Mouse (Mus musculus): ENCODE measurements around the gene Ogg1. TPM values are rescaled to one million over a fixed set of nuclear protein-coding genes. Genes with fewer than 3 reads are reported as not detected.
A peak's percentile ranks its signal among the peaks of the same experiment; 100 is the strongest.

Gene Ogg1
- polyA plus RNA-seq, 1 experiment from 2014 or later: 9.9 TPM

DNA sequence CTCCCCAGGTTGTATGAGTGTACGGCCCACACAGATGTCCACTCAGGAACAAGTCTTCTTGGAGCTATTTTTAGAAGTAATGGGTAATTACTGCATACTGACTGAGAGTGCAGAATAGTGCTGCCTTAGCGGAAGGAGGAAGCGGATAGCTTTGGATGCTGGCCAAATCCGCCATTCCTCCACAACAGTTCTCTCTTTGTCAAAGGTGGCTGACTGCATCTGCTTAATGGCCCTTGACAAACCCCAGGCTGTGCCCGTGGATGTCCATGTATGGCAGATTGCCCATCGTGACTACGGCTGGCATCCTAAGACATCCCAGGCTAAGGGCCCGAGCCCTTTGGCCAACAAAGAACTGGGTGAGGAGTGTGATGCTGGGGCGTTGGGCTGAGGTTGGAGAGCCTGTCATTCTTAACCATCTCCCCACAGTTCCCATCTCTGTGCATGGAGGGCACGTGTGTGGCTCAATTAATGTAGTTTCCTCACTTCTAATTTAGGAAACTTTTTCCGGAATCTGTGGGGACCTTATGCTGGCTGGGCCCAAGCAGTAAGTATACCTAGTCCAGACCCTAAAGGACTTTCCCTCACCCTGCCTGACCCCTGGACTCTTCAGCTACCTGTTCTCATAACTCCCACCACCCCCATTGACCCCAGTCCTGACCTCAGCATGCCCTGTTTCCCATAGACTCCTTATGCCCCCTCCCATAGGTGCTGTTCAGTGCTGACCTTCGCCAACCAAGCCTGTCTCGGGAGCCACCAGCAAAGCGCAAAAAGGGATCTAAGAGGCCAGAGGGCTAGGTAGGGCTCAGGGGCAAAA, 6.6 kb downstream of the Ogg1 start:
- no peak overlapping the region for H3K4me2 ChIP-seq (replicated peaks)
- no peaks in the 10 kb centered on the region for H3K27me3 ChIP-seq
- H3K36me3 ChIP-seq: peaks cover 63% of the 10 kb centered on the region

GRCm38 (mm10) chr6:113334216-113334615, 7.4 kb downstream of the Ogg1 start:
- no peak overlapping the region for H3K9ac ChIP-seq (replicated peaks)
- ATAC-seq: no peak

More for the DNA sequence above, 6.6 kb downstream of the Ogg1 start:
- Histone ChIP-seq H3K4me1 (replicated peaks) (0 out of 2 replicates have a peak, but pooled peaks cover 4% of the 10 kb centered on the region), H3K4me3 (replicated peaks) (no peak overlapping the region), H3K27ac (peak overlapping the region; percentile 39; the same call in 1 of the 2 replicates), H3K9me3 (no peaks in the 10 kb centered on the region), H3K9ac (replicated peaks) (no peak overlapping the region)
- 76% methylated on average over 14 of the region's 14 CpGs for WGBS
- ATAC-seq: peak; percentile 56

GRCm38 (mm10) chr6:113336852-113337620, 10.3 kb downstream of the Ogg1 start:
- WGBS: 73% methylated on average over 8 of the region's 8 CpGs
- peaks cover 67% of the 10 kb centered on the region for H3K36me3 ChIP-seq
- H3K4me1 ChIP-seq (replicated peaks): peaks cover 10% of the 10 kb centered on the region
- no peaks in the 10 kb centered on the region for H3K9me3 ChIP-seq
- H3K27ac ChIP-seq: no peak overlapping the region
- no peaks in the 10 kb centered on the region for H3K27me3 ChIP-seq
- ATAC-seq: no peak
- H3K4me3 ChIP-seq (replicated peaks): no peak overlapping the region
- no peak overlapping the region for H3K4me2 ChIP-seq (replicated peaks)
- H3K9ac ChIP-seq (replicated peaks): no peak overlapping the region

More at GRCm38 (mm10) chr6:113334216-113334615, 7.4 kb downstream of the Ogg1 start:
- Histone ChIP-seq H3K4me2 (replicated peaks) (no peak overlapping the region), H3K27ac (no peak overlapping the region), H3K9me3 (no peaks in the 10 kb centered on the region), H3K4me1 (replicated peaks) (0 out of 2 replicates have a peak, but pooled peaks cover 4% of the 10 kb centered on the region), H3K36me3 (peaks cover 72% of the 10 kb centered on the region), H3K27me3 (no peaks in the 10 kb centered on the region), H3K4me3 (replicated peaks) (no peak overlapping the region)
- 85% methylated on average over 6 of the region's 6 CpGs for WGBS

GRCm38 (mm10) chr6:113341574-113341973, 14.8 kb downstream of the Ogg1 start:
- H3K27ac ChIP-seq: no peak overlapping the region
- peak overlapping the region; percentile 9; the same call in 1 of the 2 replicates for H3K4me2 ChIP-seq (replicated peaks)
- H3K4me3 ChIP-seq (replicated peaks): no peak overlapping the region
- no peak overlapping the region for H3K9ac ChIP-seq (replicated peaks)
- H3K27me3 ChIP-seq: no peaks in the 10 kb centered on the region
- peaks cover 28% of the 10 kb centered on the region for H3K4me1 ChIP-seq (replicated peaks)
- no peaks in the 10 kb centered on the region for H3K9me3 ChIP-seq
- peaks cover 28% of the 10 kb centered on the region for H3K36me3 ChIP-seq
- 87% methylated on average over 6 of the region's 6 CpGs for WGBS
- no peak for ATAC-seq

DNA sequence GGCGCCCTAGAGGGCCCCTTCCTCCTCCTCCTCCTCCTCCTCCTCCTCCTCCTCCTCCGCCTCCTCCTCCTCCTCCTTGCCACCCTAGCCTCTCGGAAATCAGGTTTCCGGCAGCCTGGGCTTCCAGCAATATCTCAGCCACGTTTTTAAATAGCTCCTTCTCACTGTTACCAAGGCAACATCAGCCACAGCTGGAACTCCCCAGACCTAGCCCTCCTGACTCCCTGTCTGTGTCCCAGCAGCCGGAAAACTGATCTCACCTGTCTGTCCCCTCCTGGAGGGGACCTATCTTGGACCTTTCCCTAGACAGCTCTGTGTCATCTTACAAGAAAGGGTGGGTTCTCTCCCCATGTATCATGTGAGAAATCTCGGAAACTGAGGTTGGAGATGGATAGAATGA, 15.5 kb downstream of the Ogg1 start:
- Histone ChIP-seq H3K27ac (no peak overlapping the region), H3K4me1 (replicated peaks) (peaks cover 28% of the 10 kb centered on the region), H3K27me3 (no peaks in the 10 kb centered on the region), H3K36me3 (peaks cover 28% of the 10 kb centered on the region), H3K9me3 (no peaks in the 10 kb centered on the region), H3K9ac (replicated peaks) (no peak overlapping the region), H3K4me3 (replicated peaks) (peak overlapping the region; percentile 63), H3K4me2 (replicated peaks) (peak overlapping the region; percentile 86)
- WGBS: 34% methylated on average over 4 of the region's 7 CpGs
- ATAC-seq: no peak

DNA sequence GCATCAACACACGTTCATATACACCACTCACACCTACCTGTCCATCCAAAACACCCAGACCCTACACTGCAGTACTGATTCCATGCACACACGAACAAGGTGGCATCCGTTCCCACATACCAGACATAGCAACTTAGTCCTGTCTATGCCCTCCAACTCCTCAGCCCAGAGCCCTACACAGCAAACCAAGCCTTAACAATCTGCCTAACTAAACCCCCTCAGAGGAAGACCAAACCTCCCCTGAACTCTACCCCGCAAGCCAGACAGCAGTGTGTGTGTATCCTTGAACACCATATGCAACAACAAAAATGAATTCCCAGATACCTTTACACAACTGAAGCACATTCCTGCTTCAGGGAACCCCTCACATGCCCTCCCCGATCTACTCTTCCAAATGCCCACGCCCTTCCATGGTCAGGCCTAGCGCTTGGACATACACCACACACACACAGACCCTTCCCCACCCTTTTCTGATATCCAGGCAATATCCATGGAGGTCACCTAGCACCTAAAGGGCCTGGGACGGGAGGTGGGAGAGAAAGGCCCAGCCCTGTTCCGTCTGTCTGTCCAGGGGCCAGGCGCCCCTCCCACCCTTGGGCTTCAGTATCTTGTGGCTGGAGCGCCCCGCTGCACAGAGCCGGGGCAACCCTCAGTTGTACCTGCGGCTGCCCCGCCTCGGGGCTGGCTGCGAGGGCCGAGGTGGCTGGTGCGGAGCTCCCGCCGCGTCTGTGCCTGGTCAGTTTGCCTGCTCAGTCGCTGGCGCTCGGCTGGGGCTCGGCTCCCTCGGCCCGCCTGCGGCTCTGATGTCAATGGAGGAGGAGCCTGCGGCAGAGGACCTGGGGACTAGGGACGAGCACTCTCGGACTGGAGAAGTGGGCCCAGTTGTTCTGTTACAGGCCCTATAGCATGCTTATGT, 16.7 kb downstream of the Ogg1 start, which contains the start of gene Camk1:
Gene Camk1, minus strand, starts transcription at position 808 of the 916 bp plus-strand sequence.
- WGBS: 15% methylated on average over 31 of the region's 32 CpGs
- Histone ChIP-seq H3K9ac (replicated peaks) (peak within 1 kb of the TSS; percentile 91), H3K4me2 (replicated peaks) (peak within 1 kb of the TSS; percentile 86), H3K9me3 (no peaks in the 10 kb centered on the region), H3K27ac (peak within 1 kb of the TSS; percentile 56), H3K4me3 (replicated peaks) (peak within 1 kb of the TSS; percentile 63), H3K4me1 (replicated peaks) (peaks cover 28% of the 10 kb centered on the region), H3K27me3 (no peaks in the 10 kb centered on the region), H3K36me3 (peaks cover 17% of the 10 kb centered on the region)
- ATAC-seq: peak; percentile 85

- WGBS: 54% methylated on average over 2 of the region's 2 CpGs
- Histone ChIP-seq H3K4me3 (replicated peaks) (peak overlapping the region; percentile 63; the same call in 1 of the 2 replicates), H3K4me2 (replicated peaks) (peak overlapping the region; percentile 86), H3K27me3 (no peaks in the 10 kb centered on the region), H3K4me1 (replicated peaks) (peaks cover 28% of the 10 kb centered on the region), H3K9ac (replicated peaks) (peak overlapping the region; percentile 91; the same call in 1 of the 2 replicates), H3K36me3 (peaks cover 9% of the 10 kb centered on the region), H3K27ac (no peak overlapping the region), H3K9me3 (no peaks in the 10 kb centered on the region)
- ATAC-seq: peak; percentile 16; the same call in 1 of the 2 replicates
Observed at GRCm38 (mm10) chr6:113344321-113344720, 17.5 kb downstream of the Ogg1 start.

DNA sequence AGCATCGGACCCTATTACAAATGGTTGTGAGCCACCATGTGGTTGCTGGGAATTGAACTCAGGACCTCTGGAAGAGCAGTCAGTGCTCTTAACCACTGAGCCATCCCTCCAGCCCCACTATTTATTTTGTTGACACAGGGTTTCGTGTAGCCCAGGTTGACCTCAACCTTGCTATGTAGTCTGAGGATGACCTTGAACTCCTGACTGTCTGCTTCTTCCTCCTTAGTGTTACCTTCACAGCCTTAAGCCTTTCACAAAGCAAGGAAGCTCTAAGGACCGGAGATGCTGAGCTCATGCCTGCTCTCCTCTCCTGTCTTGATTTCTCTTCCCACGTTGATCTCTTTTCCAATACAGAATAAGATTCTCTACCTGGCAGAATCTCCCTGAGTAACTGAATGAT, 20.1 kb downstream of the Ogg1 start:
- Histone ChIP-seq H3K27me3 (no peaks in the 10 kb centered on the region), H3K36me3 (no peaks in the 10 kb centered on the region), H3K9me3 (no peaks in the 10 kb centered on the region), H3K9ac (replicated peaks) (no peak overlapping the region), H3K4me1 (replicated peaks) (peaks cover 23% of the 10 kb centered on the region), H3K4me3 (replicated peaks) (no peak overlapping the region), H3K4me2 (replicated peaks) (no peak overlapping the region), H3K27ac (no peak overlapping the region)
- ATAC-seq: no peak
- WGBS: 82% methylated on average over 4 of the region's 4 CpGs

- H3K9ac ChIP-seq (replicated peaks): no peak overlapping the region
- no peaks in the 10 kb centered on the region for H3K9me3 ChIP-seq
- H3K27me3 ChIP-seq: no peaks in the 10 kb centered on the region
- no peaks in the 10 kb centered on the region for H3K4me1 ChIP-seq (replicated peaks)
- H3K27ac ChIP-seq: no peak overlapping the region
- no peak overlapping the region for H3K4me3 ChIP-seq (replicated peaks)
- no peak for ATAC-seq
- no peaks in the 10 kb centered on the region for H3K36me3 ChIP-seq
- no peak overlapping the region for H3K4me2 ChIP-seq (replicated peaks)
Observed at GRCm38 (mm10) chr6:113350538-113350937, 23.8 kb downstream of the Ogg1 start.

- H3K27ac ChIP-seq: no peak overlapping the region
- 94% methylated on average over 1 of the region's 1 CpGs for WGBS
Observed at GRCm38 (mm10) chr6:113351161-113351560, 24.4 kb downstream of the Ogg1 start.

GRCm38 (mm10) chr6:113351653-113352052, 24.9 kb downstream of the Ogg1 start:
- Histone ChIP-seq H3K4me2 (replicated peaks) (no peak overlapping the region), H3K27ac (no peak overlapping the region), H3K4me1 (replicated peaks) (no peaks in the 10 kb centered on the region), H3K36me3 (no peaks in the 10 kb centered on the region), H3K9me3 (no peaks in the 10 kb centered on the region), H3K9ac (replicated peaks) (no peak overlapping the region), H3K4me3 (replicated peaks) (no peak overlapping the region), H3K27me3 (no peaks in the 10 kb centered on the region)
- ATAC-seq: no peak
- 70% methylated on average over 10 of the region's 10 CpGs for WGBS

More at GRCm38 (mm10) chr6:113351161-113351560, 24.4 kb downstream of the Ogg1 start:
- Histone ChIP-seq H3K4me3 (replicated peaks) (no peak overlapping the region), H3K9ac (replicated peaks) (no peak overlapping the region), H3K27me3 (no peaks in the 10 kb centered on the region), H3K4me1 (replicated peaks) (no peaks in the 10 kb centered on the region), H3K9me3 (no peaks in the 10 kb centered on the region), H3K36me3 (no peaks in the 10 kb centered on the region), H3K4me2 (replicated peaks) (no peak overlapping the region)
- no peak for ATAC-seq

Data from midbrain, embryonic 13.5 days (tissue).